Mouse (Mus musculus) kidney, adult 2 months (tissue): ENCODE measurements around the gene Dnah2.
A peak's percentile ranks its signal among the peaks of the same experiment; 100 is the strongest.

Experiments used
- CTCF ChIP-seq: fragments of 200-500 bp; conservative IDR thresholded peaks from 2 replicates; pipeline ENCODE4 v1.5.1; 2011; ENCODE audit warnings: low read depth, mild to moderate bottlenecking, control low read depth, low read length, moderate library complexity, mixed read lengths; ENCODE audit not compliant: insufficient read depth, insufficient read length
- POLR2A ChIP-seq: fragments of 200-500 bp; IDR thresholded peaks from one replicate; pipeline ENCODE4 v1.6.1; 2011; ENCODE audit warnings: low read depth, low read length, control low read depth

DNA sequence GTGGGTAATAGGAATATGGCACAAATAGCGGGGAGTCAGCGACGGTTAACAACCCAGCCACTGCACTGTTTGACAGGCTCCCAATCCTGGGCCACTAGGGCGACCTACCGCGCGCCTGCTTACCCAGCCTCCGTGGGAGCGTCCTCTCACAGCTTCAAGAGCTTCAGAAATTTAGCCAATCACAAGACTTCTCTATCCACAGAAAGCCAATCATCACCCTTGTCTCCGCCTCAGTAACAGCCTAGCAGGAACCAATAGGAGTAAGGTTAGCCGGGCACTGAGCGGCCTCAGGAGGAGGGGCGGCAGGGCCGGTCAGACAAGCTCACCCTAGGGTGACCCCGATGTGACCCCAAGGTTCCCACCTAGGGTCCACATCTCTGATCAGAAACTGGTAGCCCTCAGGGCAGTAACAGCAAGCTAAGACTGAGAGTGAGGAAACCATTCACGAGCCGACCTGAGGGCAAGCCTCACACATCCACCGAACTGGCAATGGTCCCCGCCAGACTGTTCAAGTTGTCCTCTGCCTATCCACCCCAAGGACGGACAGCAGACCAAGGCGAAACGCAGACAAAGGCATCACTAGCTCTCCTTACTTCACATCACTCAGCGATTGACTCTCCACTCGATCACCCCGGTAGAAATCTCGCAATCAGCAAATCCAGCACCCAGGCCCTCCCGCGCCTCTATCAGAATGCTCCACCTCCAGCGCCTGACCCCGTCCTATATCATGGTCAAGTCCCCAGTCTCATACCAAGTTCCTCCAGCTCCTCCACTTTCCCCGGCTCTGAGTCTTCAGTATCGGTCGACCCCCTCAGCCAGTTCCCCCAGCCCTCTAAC, 140.2 kb downstream of the Dnah2 start:
- TF ChIP-seq POLR2A (peak; percentile 30), CTCF (0 out of 2 replicates have a peak, but pooled peaks have one; percentile 24)
